Mouse (Mus musculus): Measurements from ENCODE around the gene Ralb. TPM values are rescaled to one million over a fixed set of nuclear protein-coding genes. Genes with fewer than 3 reads are reported as not detected.

Gene Ralb
- polyA plus RNA-seq, 1 experiment from 2014 or later, result 145 TPM

- H3K4me2 ChIP-seq (replicated peaks; ENCODE audit: low read depth), result peak overlapping the region; percentile 53
- WGBS, result 62% methylated on average over 5 of the region's 5 CpGs
- H3K27me3 ChIP-seq (replicated peaks; ENCODE audit: control insufficient read depth, insufficient read depth, low read length), result no peaks in the 10 kb centered on the region
- no peaks in the 10 kb centered on the region for H3K36me3 ChIP-seq (ENCODE audit: control insufficient read depth, insufficient read depth)
- ATAC-seq, result 0 out of 2 replicates have a peak, but pooled peaks have one; percentile 20
- peak overlapping the region; percentile 17; the same call in 1 of the 2 replicates for H3K4me3 ChIP-seq (ENCODE audit: low read depth, low read length)
- no peaks in the 10 kb centered on the region for H3K4me1 ChIP-seq (replicated peaks; ENCODE audit: control insufficient read depth, insufficient read depth, low read length)
- no peak overlapping the region for H3K9ac ChIP-seq (ENCODE audit: low read depth, low read length)
- no peak overlapping the region for H3K27ac ChIP-seq (ENCODE audit: low read depth, low read length)
- no peak for TF ChIP-seq CTCF (IDR thresholded peaks at IDR 0.05; ENCODE audit: low read depth)
- no peaks in the 10 kb centered on the region for H3K9me3 ChIP-seq (ENCODE audit: control insufficient read depth)
Measured at GRCm38 (mm10) chr1:119457528-119457855, 47.1 kb downstream of the Ralb start.

- ATAC-seq, result peak; percentile 20; the same call in 1 of the 2 replicates
- WGBS, result 26% methylated on average over 19 of the region's 19 CpGs
- no peaks in the 10 kb centered on the region for H3K36me3 ChIP-seq (ENCODE audit: control insufficient read depth, insufficient read depth)
- H3K9me3 ChIP-seq (ENCODE audit: control insufficient read depth), result no peaks in the 10 kb centered on the region
- H3K27me3 ChIP-seq (replicated peaks; ENCODE audit: control insufficient read depth, insufficient read depth, low read length), result no peaks in the 10 kb centered on the region
- no peak overlapping the region for H3K27ac ChIP-seq (ENCODE audit: low read depth, low read length)
- no peak overlapping the region for H3K9ac ChIP-seq (ENCODE audit: low read depth, low read length)
- H3K4me2 ChIP-seq (replicated peaks; ENCODE audit: low read depth), result peak overlapping the region; percentile 53
- TF ChIP-seq CTCF (IDR thresholded peaks at IDR 0.05; ENCODE audit: low read depth), result no peak
- H3K4me3 ChIP-seq (ENCODE audit: low read depth, low read length), result peak overlapping the region; percentile 17; the same call in 1 of the 2 replicates
- no peaks in the 10 kb centered on the region for H3K4me1 ChIP-seq (replicated peaks; ENCODE audit: control insufficient read depth, insufficient read depth, low read length)
Measured at GRCm38 (mm10) chr1:119456671-119457527, 47.7 kb downstream of the Ralb start.

GRCm38 (mm10) chr1:119453731-119454130, 50.9 kb downstream of the Ralb start:
- 48% methylated on average over 4 of the region's 4 CpGs for WGBS
- no peak overlapping the region for H3K4me2 ChIP-seq (replicated peaks; ENCODE audit: low read depth)
- no peak overlapping the region for H3K4me3 ChIP-seq (ENCODE audit: low read depth, low read length)
- H3K9ac ChIP-seq (ENCODE audit: low read depth, low read length), result no peak overlapping the region
- TF ChIP-seq CTCF (IDR thresholded peaks at IDR 0.05; ENCODE audit: low read depth), result no peak
- ATAC-seq, result no peak
- no peaks in the 10 kb centered on the region for H3K36me3 ChIP-seq (ENCODE audit: control insufficient read depth, insufficient read depth)
- H3K4me1 ChIP-seq (replicated peaks; ENCODE audit: control insufficient read depth, insufficient read depth, low read length), result no peaks in the 10 kb centered on the region
- no peak overlapping the region for H3K27ac ChIP-seq (ENCODE audit: low read depth, low read length)
- no peaks in the 10 kb centered on the region for H3K27me3 ChIP-seq (replicated peaks; ENCODE audit: control insufficient read depth, insufficient read depth, low read length)
- H3K9me3 ChIP-seq (ENCODE audit: control insufficient read depth), result no peaks in the 10 kb centered on the region

GRCm38 (mm10) chr1:119451417-119451816, 53.2 kb downstream of the Ralb start:
- no peak overlapping the region for H3K9ac ChIP-seq (ENCODE audit: low read depth, low read length)
- H3K4me3 ChIP-seq (ENCODE audit: low read depth, low read length), result no peak overlapping the region
- no peaks in the 10 kb centered on the region for H3K36me3 ChIP-seq (ENCODE audit: control insufficient read depth, insufficient read depth)
- TF ChIP-seq CTCF (IDR thresholded peaks at IDR 0.05; ENCODE audit: low read depth), result no peak
- H3K27me3 ChIP-seq (replicated peaks; ENCODE audit: control insufficient read depth, insufficient read depth, low read length), result no peaks in the 10 kb centered on the region
- no peak for ATAC-seq
- WGBS, result 72% methylated on average over 10 of the region's 10 CpGs
- no peaks in the 10 kb centered on the region for H3K9me3 ChIP-seq (ENCODE audit: control insufficient read depth)
- H3K4me2 ChIP-seq (replicated peaks; ENCODE audit: low read depth), result no peak overlapping the region
- no peaks in the 10 kb centered on the region for H3K4me1 ChIP-seq (replicated peaks; ENCODE audit: control insufficient read depth, insufficient read depth, low read length)
- no peak overlapping the region for H3K27ac ChIP-seq (ENCODE audit: low read depth, low read length)

- no peak overlapping the region for H3K4me3 ChIP-seq (ENCODE audit: low read depth, low read length)
- no peak for TF ChIP-seq CTCF (IDR thresholded peaks at IDR 0.05; ENCODE audit: low read depth)
- WGBS, result 87% methylated on average over 10 of the region's 10 CpGs
- H3K36me3 ChIP-seq (ENCODE audit: control insufficient read depth, insufficient read depth), result no peaks in the 10 kb centered on the region
- no peaks in the 10 kb centered on the region for H3K9me3 ChIP-seq (ENCODE audit: control insufficient read depth)
- no peak overlapping the region for H3K9ac ChIP-seq (ENCODE audit: low read depth, low read length)
- no peaks in the 10 kb centered on the region for H3K27me3 ChIP-seq (replicated peaks; ENCODE audit: control insufficient read depth, insufficient read depth, low read length)
- H3K27ac ChIP-seq (ENCODE audit: low read depth, low read length), result no peak overlapping the region
- no peak overlapping the region for H3K4me2 ChIP-seq (replicated peaks; ENCODE audit: low read depth)
- no peaks in the 10 kb centered on the region for H3K4me1 ChIP-seq (replicated peaks; ENCODE audit: control insufficient read depth, insufficient read depth, low read length)
- ATAC-seq, result no peak
Measured at GRCm38 (mm10) chr1:119450651-119451345, 53.8 kb downstream of the Ralb start.

GRCm38 (mm10) chr1:119446753-119447283, 57.8 kb downstream of the Ralb start:
- Histone ChIP-seq H3K4me3 (ENCODE audit: low read depth, low read length) (no peak overlapping the region), H3K36me3 (ENCODE audit: control insufficient read depth, insufficient read depth) (no peaks in the 10 kb centered on the region), H3K4me2 (replicated peaks; ENCODE audit: low read depth) (no peak overlapping the region), H3K9ac (ENCODE audit: low read depth, low read length) (no peak overlapping the region), H3K27ac (ENCODE audit: low read depth, low read length) (no peak overlapping the region), H3K27me3 (replicated peaks; ENCODE audit: control insufficient read depth, insufficient read depth, low read length) (no peaks in the 10 kb centered on the region), H3K4me1 (replicated peaks; ENCODE audit: control insufficient read depth, insufficient read depth, low read length) (no peaks in the 10 kb centered on the region), H3K9me3 (ENCODE audit: control insufficient read depth) (no peaks in the 10 kb centered on the region)
- no peak for TF ChIP-seq CTCF (IDR thresholded peaks at IDR 0.05; ENCODE audit: low read depth)
- 61% methylated on average over 10 of the region's 10 CpGs for WGBS
- no peak for ATAC-seq
